Mouse (Mus musculus): ENCODE results near the gene Chd9.

Chd9 gene

DNA sequence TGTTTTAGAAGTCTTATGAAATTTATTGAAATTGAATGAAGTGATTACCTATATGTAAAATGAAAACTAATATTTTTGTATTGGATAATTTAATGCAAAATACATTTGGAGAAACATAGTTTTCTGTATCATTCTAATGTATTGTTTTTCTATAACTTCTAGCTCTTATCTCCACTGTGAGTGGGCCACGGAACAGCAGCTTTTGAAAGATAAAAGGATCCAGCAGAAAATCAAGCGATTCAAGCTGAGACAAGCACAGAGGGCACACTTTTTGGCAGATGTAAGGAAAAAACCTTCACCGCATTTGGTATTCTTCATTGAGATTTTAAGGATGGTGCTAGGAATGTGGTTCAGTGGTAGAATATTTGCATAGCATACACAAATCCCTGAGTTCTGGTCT is 150.6 kb downstream of the Chd9 start:
- no peak for DNase-seq

DNA sequence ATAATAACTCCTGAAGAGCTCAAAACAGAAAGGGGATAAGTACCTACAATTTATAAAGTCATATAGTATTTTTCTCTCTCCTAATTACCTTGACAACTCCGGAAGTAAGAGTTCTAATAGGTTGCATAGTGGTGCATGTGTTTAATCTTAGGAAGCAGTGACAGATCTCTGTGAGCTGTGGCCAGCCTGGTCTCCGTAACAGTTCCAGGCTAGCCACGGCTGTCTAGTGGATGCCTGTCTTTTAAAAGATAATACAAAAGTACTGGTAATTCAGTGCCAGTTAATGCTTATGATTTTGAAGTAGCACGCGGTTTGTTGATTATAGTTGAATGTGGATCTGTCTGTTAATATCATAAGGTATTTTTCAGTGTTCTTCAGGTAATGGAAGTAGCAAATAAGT is 151.1 kb downstream of the Chd9 start:
- DNase-seq = no peak

DNA sequence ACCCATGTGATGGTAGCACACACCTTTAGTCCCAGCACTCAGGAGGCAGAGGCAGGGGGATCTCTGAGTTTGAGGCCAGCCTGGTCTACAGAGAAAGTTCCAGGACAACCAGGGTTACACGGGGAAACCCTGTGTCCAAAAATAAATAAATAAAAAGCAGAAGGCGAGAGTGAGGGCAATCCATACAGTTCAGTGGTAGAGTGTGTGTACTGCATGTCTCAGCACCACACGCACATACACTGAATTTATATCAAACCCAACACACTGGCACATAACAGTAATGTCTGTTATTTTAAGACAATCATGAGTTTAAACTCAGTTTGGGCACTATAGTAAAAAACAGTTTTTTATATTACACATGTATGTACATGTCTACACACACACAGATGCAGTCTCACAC is 153.9 kb downstream of the Chd9 start:
- no peak for DNase-seq

DNA sequence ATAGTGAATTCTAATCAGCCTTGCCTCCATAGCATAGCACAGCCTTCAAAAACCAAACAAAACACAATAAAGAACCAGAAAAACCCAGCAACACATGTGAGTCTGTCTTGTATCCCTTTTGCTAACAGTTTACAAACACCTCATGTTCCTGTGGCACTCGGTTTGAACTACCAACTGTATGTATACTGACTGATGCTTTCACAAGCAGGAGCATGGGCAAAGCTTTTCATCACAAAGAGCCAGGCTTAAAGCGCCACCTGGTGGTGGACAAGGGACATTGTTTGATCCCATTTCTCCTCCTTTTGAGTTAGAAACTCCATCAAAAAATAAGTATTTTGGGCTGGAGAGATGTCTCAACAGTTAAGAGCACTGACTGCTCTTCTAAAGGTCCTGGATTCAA is 191.6 kb downstream of the Chd9 start:
- DNase-seq = peak; percentile 79

DNA sequence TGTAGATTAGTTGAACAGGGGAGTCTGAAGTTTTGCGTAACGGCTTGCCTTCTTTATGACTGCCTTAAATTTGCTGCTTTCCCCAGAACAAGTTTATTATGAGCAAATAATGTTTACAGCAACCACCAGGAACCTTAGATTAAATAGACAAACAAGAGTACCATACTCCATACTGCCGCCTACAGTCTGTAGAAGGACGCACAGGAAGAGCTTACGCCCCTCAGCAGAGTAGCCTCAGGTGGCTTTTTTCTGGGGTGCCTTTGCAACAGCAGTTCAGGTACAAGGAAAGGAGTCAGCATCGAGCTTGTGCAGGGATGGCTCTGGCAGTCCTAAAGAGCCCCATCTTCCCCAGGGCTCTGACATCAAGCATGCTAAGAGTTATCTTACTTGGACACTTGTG is 206.3 kb downstream of the Chd9 start:
- DNase-seq = no peak

DNA sequence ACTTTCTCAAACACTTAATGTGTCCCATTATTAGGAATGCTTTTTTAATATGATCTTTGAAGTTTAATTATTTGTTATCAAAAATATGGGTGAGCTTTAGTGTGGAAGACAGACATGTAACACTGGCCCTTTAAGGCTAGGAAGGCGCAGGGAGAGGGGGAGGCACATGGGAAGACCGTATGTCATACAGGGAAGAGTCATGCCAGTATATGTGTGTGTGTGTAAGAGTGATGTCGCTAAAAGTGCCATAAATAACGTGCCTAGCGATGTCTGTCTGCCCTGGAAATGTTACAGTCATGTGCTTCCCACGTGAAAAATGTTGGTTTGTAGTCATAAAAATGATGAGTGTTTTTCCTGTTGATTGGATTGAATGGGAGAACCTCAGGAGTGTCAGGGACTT is 208.8 kb downstream of the Chd9 start:
- no peak for DNase-seq

DNA sequence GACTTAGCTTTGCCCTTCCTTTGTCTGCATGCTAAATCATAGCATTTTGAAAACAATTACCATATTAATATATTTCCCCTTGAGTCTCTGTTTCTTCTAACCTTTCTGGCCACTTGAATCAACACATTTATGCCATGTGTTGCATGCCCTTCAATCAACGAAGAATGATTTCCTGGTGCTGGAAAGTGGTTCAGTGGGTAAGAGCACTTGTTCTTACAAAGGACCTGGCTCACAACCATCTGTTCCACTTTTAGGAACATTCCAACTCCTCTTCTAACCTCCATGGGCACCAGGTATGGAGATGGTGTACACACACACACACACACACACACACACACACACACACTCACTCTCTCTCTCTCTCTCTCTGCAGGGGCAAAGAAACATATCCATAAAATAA is 210.5 kb downstream of the Chd9 start:
- no peak for DNase-seq

DNA sequence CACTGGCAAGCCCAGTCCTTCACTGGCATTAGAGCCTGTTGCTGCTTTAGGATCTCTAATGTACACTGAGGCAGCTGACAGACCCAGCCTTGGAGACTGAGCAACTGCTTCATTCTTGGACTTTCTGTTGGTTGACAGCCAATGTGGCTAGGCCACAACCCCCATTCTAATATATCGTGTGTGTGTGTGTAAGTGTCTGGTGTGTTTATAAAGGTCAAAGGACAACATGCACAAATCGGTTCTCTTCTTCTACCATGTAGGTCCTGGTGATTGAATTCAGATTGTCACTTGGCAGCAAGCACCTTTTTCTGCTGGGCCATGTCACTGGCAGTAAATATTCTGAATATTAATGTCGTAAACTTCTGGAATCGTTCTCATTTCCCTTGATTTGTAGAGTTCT is 218.2 kb downstream of the Chd9 start:
- peak; percentile 35 for DNase-seq

DNA sequence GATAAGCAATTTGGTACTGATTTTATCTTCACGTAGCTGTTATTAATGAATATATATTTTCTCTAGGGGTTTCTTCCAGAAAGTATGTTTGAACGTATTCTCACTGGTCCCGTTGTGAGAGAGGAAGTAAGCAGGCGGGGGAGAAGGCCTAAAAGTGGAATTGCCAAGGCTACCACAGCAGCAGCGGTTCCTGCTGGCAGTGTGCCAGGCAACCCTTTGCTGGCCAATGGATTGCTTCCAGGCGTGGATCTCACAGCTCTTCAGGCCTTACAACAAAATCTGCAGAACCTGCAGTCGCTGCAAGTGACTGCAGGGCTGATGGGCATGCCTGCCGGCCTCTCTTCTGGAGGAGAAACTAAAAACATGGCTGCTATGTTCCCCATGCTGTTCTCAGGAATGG is 222.9 kb downstream of the Chd9 start:
- peak; percentile 85 for DNase-seq

DNA sequence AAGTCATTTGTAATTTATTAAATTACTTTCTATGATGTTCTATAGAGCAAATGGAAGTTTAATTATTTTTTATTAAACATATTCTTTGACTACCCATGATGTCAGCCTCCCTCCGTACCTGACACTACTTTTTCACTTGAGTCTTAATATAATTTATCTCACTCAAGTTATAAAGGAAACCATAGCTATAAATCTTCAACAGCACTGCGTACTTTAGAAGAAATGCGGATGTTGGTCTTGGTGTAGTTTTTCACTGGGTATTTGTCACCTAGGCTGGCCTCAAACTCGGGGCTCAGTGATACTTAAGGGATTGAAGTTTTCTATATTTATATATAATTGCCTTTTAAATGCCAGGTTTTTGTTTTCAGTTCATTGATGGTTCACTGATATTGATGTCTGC is 226.3 kb downstream of the Chd9 start:
- no peak for DNase-seq

DNA sequence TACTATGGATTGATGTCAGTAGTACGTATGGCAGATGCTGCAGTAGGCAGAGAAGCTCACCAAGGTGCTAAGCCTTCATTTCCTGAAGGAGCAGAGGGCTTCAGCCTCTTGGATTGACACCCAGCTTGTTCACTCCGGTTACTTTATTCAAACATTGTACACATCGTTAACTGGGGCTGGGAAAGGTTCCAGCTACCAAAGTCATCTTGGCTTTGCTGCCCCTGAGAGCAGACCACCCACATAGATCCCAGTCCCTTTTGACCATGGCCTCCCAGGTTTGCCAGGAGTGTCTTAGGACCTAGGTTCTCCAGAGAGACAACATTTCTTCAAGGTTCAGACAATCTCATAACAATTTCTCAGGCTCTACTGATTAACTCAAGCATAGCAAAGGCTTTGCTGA is 228.7 kb downstream of the Chd9 start:
- DNase-seq = peak; percentile 38

DNA sequence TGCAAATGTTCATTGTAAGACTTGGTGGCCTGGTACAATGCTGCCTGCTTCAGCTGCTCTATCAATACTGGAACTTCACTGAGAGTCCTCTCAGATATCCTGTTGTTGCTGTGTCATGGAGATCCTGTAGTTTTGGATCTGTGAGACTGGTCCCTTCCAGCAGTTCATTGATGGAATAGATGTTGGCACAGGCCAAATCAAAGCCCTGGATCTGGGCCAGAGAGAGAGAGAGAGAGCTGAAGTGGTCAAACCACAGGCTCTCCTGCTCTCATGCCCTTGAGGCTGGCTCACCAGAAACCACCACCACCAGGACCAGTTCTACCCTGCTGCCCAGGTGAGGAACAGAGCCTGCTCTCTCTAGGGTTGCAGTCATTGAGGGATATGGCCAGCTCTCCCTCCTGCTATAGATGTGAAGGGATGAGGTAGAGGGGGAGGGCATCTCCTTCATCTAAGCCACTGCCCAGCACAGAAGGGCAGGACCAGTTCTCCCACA is 231.0 kb downstream of the Chd9 start:
- DNase-seq = no peak

DNA sequence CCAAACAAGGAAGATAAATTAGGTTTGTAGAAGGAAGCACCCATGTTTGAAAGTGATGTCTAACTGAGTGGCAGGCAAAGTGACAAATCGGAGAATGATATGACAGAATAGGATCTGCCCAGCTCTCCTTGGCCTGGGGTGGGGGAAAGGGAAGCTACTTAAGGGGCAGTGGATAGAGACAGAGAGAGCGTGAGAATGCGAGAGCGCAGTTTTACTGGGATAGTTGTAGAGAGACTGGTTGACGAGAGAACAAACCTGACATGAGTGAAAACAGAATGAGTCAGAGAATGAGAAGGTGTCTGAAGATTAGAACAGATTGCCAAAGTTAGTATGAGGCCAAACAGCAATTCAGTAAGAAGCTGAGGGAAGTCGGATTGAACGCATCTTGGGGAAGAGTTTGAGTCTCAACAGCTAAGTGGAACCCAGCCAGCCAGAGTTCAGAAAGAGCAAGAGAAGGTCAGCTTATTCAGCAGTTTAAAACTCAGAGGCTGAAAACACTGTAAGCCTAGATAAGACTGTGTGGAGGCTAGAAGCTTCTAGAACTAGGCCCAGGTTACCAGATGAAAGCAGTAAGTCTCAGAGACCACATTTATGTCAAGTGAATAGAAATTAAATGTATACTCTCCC is 231.8 kb downstream of the Chd9 start:
- peak; percentile 65 for DNase-seq

DNA sequence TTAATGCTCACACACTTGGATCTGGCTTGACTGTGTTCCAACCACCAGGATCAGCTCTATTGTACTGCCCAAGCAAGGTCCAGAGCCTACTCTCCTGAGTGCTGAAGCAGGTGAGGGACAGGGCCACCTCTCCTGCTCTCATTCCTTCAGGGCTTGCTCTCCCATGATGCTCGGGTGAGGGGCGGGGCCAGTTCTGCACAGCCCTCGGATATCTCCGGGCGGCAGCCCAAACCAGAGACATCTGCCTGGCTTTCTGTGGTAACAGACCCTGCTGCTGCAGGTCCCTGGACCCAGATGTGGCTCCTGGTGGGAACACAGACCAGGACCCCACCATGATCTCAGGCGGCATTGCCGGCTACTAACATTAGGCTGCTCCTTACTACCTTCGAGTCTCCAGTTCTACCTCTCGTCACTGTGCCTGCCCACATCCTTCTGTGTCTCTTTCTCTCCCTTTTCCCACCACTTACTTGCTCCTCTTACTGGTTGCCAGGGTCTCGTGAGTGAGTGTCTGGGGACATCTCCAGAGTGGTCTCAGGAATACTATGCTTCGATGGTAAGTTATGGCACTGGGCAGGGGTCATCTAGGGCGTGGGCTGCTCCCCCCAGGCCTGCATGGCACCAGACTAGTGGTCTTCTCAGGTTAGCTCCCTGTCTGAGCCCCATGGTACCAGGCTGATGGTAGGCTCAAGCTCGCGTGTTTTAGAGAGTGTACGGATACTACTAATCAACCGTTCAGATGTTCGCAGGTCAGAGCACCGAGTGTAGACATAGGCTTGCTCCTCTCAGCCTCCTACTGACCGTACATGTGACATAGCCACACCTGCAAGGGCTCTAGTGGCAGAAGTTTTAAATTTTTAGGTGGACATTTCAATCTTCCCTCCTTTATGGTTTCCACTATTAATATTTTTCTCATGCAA is 232.7 kb downstream of the Chd9 start:
- no peak for DNase-seq

DNA sequence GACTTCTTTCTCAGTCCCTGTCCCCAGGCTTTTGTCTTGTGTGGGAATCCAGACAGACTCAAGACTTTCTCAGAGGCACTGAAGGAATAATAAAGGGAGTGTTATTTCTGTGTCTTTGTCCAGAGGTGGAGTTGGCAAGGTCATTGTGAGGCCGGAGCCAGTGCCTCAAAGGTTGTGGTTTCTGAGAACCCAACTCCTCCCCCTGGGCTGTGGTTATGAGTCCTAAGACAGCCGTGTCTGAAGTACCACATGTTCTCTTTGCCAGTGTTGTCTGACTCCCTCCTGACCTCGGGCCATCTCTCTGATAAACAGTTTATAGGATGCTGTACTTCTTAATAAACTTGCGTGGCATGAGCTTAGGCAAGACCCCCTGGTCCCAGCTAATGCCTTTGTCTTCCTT is 237.0 kb downstream of the Chd9 start:
- no peak for DNase-seq

DNA sequence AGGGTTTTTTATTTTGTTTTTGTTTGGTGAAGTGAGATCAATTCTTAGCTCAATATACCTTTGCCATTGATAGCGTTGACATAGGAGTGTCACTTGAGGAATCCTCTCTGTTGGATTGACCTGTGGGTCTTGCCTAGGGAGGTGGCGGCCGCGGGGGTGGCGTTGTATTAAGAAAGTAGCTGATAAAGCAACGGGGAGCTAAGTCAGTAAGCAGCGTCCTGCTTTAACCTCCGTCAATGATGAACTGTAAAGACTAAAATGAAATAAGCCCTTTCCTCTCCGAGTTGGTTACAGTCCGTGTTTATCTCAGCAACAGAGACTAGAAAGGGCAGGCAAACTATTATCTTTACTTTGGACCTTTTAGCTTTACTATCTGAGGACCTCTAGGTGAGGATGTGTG is 241.3 kb downstream of the Chd9 start:
- DNase-seq = no peak

DNA sequence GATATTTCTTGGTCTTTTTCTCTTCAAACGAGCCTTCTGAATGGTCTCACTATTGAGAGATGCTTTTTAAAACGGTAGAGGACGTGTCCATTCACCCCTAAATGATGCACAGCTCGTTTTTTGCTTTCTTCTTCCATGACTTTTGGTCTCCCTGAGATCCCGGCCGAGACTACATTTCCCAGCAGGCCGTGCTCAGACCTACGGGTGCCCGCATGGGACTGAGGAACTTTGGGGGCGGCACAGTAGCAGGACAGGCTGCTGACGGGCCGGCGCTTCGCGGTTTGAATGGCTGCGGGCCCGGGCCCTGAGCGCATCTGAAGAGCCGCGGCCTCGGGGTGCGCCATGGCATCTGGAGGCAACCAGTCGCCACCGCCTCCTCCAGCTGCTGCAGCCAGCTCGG is 241.7 kb downstream of the Chd9 start, which contains the start of gene Rbl2:
Rbl2 (plus strand) TSS at position 224 of the 400 bp plus-strand sequence.
- DNase-seq = peak; percentile 98

DNA sequence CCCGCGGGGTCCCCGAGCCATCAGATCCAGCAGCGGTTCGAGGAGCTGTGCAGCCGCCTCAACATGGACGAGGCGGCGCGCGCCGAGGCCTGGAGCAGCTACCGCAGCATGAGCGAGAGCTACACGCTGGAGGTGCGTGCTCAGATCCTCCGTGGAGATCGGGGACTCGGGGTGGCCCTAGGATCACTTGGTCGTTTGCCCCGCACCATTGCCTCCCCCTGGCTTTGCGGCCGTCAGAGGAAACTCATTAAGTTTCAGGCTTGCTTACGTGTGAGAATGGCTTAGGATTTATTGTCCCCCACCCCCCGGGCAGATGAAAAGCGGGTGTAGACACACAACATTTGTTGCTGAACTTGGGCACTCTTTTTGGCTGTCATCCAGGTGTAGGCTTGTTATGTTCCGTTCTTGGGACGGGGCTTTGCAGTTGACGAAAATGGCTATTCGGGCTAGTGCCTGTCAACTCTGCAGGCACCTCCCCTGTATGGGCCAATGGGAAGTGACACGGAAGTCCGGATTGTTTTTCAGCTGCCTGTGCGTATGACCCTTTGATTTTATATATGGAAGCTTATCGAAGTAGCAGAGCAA is 242.2 kb downstream of the Chd9 start:
- peak; percentile 89 for DNase-seq

DNA sequence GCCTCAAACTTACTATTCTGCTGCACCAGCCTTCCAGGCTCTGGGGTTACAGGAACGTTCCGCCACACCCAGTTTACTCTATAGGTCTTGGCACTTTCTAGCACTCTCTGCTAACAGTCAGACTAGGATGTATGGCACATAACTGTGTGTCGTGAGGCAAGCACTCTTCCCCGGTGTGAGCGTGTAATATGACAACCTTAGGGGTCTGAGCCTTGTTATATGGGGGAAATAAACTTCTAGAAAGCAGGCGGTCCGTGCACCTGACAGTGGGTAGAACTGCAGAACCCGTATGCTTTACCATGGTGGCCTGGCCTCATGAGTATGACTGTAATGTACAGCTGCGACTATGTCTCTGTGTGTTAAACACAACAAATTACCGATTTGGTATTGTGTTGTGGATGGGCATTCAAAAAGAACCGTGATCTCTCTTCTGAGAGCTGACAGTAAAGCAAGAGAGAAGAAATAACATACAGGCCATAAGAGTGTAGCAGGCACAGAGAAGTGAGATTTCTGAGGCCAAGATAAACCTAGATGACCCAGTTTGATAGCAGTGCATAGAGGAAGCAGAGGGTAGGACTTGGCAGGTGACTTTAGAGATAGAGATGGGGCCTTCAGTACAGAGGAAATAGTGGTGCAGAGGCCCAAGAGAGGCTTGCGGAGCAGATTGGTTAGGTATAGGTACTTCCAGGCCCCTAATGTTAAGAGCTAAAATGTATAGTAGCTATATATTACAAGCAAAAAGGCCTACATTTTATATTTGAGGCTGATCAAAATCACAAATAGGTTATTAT is 249.1 kb downstream of the Chd9 start:
- no peak for DNase-seq

DNA sequence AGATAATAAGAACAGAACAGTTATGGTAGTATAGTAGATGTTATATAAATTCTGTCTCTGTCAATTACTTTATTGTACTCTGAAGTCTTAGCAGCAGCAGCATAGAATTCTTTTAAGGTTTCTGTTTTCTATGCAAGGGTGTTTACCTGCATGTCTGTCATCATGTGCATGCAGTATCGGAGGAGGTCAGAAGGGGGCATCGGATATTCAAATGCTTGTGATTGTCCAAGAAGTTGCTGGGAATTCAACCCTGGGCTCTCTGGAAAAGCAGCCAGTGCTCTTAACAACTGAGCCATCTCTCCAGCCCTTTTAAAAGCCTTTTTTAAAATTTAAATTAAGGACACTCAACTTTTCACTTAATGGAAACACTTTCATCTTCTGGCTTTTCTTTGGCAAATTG is 251.5 kb downstream of the Chd9 start:
- DNase-seq = no peak

DNA sequence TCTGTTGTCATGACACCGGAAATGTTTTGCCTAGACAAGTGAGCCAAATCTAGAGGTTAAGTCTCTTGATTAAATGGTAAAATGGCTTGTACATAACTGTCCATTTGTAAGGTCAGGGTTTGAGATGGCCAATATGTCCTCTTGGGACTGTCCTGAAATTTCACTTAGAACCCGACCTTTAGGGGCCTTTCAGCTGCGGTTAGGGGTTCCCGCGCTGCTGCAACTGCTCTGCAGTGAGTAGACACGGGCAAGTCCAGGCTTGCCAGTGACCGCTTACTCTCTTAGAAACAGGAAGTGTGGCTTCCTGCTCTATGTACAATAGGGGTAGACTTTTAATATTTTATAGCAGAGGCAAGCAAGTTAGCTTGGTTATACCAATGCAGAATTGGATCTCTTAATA is 253.8 kb downstream of the Chd9 start:
- DNase-seq = no peak

DNA sequence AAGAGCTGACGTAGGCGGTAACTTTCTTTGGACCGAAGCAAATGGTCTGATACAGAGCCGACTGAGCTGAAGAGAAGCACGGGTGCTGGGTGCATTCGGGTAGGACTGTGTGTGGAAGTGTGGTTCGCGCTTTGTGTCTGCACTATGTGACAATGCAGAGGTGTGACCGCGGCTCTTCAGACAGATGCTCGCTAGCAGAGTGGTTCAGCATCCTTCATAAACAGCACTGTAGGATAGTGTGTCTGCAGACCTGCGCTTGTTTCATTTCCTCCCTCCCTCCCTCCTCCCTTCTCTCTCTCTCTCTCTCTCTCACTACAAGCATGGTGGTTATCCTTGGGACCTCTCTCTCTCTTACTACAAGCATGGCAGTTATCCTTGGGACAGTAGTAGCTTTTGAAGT is 254.3 kb downstream of the Chd9 start:
- DNase-seq = no peak

DNA sequence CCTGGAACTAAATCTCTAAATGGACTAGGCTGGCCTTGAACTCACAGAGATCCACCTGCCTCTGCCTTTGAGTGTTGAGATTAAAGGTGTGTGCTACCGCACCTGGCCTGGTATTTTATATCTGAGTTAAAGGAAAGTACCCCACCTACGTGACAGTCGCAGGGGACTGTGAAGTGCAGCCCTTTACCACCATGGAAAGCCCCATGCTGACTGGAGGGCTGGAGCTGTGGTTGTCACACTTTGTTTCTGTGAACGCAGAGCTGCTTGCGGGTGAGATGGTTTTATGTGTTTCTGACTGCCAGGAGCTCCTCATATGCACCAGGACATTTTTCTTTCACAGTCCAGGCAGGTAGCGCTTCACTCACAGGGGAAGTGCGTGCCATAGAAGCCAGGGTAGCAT is 260.3 kb downstream of the Chd9 start:
- no peak for DNase-seq
